Mouse (Mus musculus) embryonic fibroblast, embryonic 13.5 days (primary cell): ENCODE data around the gene Zfp518b. TPM values are rescaled to one million over a fixed set of nuclear protein-coding genes. Genes with fewer than 3 reads are reported as not detected.

Experiments
- H3K27ac ChIP-seq: 2 replicates; pipeline ENCODE4 v1.5.1; 2012; ENCODE audit warnings: low read length, control low read depth, inconsistent platforms; ENCODE audit not compliant: insufficient read depth
- H3K4me1 ChIP-seq: 2 replicates; pipeline ENCODE4 v1.6.1; 2011; ENCODE audit warnings: low read length; ENCODE audit not compliant: control insufficient read depth, insufficient read depth
- H3K4me3 ChIP-seq: 2 replicates; pipeline ENCODE4 v1.5.1; 2011; ENCODE audit warnings: mild to moderate bottlenecking, control low read depth, low read length; ENCODE audit not compliant: insufficient read depth
- CTCF ChIP-seq: IDR thresholded peaks from 2 replicates; pipeline ENCODE4 v1.5.1; 2011; ENCODE audit warnings: mild to moderate bottlenecking, control low read depth, low read length, moderate library complexity, borderline replicate concordance; ENCODE audit not compliant: insufficient read depth
- POLR2A ChIP-seq: IDR thresholded peaks from 2 replicates; pipeline ENCODE4 v1.6.1; 2011; ENCODE audit warnings: low read depth, mild to moderate bottlenecking, control low read depth, low read length, moderate library complexity
- polyA plus RNA-seq: library from polyadenylated mRNA; stranded (reverse); fragments of >200 nt; gene quantifications from 2 replicates; pipeline ENCODE4 v1.2.4, GENCODE M21; 2011; ENCODE audit warnings: low read depth; ENCODE audit not compliant: missing spikeins, insufficient read length

Zfp518b gene
- polyA plus RNA-seq, 1 experiment = 22.4 TPM

GRCm38 (mm10) chr5:38635696-38636095, 48.9 kb downstream of the Zfp518b start:
- Histone ChIP-seq H3K4me3 (no peak overlapping the region), H3K27ac (no peak overlapping the region), H3K4me1 (peaks cover 9% of the 10 kb centered on the region; the same call in 1 of the 2 replicates)
- TF ChIP-seq CTCF = no peak
- TF ChIP-seq POLR2A = no peak

GRCm38 (mm10) chr5:38634321-38635164, 50.1 kb downstream of the Zfp518b start:
- TF ChIP-seq POLR2A = no peak
- Histone ChIP-seq H3K27ac (peak overlapping the region; percentile 72), H3K4me3 (no peak overlapping the region), H3K4me1 (peaks cover 9% of the 10 kb centered on the region; the same call in 1 of the 2 replicates)

- H3K27ac ChIP-seq = no peak overlapping the region
- H3K4me3 ChIP-seq = no peak overlapping the region
- no peak for TF ChIP-seq POLR2A
- peak; percentile 21; the same call in 1 of the 2 replicates for TF ChIP-seq CTCF
- peaks cover 9% of the 10 kb centered on the region; the same call in 1 of the 2 replicates for H3K4me1 ChIP-seq
These were observed 51.9 kb downstream of the Zfp518b start for GRCm38 (mm10) chr5:38632463-38633449.

GRCm38 (mm10) chr5:38628023-38628422, 56.6 kb downstream of the Zfp518b start:
- no peak overlapping the region for H3K27ac ChIP-seq
- TF ChIP-seq POLR2A = no peak
- no peak for TF ChIP-seq CTCF

GRCm38 (mm10) chr5:38626883-38627282, 57.7 kb downstream of the Zfp518b start:
- H3K4me3 ChIP-seq = no peak overlapping the region
- no peak for TF ChIP-seq POLR2A
- no peak for TF ChIP-seq CTCF
- H3K27ac ChIP-seq = no peak overlapping the region
- H3K4me1 ChIP-seq = no peaks in the 10 kb centered on the region

More at GRCm38 (mm10) chr5:38628023-38628422, 56.6 kb downstream of the Zfp518b start:
- no peak overlapping the region for H3K4me3 ChIP-seq
- H3K4me1 ChIP-seq = no peaks in the 10 kb centered on the region

GRCm38 (mm10) chr5:38620783-38621182, 63.8 kb downstream of the Zfp518b start:
- Histone ChIP-seq H3K4me3 (no peak overlapping the region), H3K27ac (no peak overlapping the region), H3K4me1 (no peaks in the 10 kb centered on the region)
- no peak for TF ChIP-seq POLR2A
- no peak for TF ChIP-seq CTCF

- H3K4me1 ChIP-seq = no peaks in the 10 kb centered on the region
- TF ChIP-seq CTCF (no peak), POLR2A (no peak)
- no peak overlapping the region for H3K4me3 ChIP-seq
- no peak overlapping the region for H3K27ac ChIP-seq
These were observed 65.7 kb downstream of the Zfp518b start for GRCm38 (mm10) chr5:38618908-38619307.

Other genes starting within 250 kb of the Zfp518b start
- 1.8 and 3.1 TPM in 2 replicates for gene Slc2a9, start 181.7 kb downstream of the Zfp518b start, polyA plus RNA-seq
- gene Wdr1, start 121.6 kb downstream of the Zfp518b start, polyA plus RNA-seq = 280 and 348 TPM in 2 replicates
- not detected in 2 replicates for gene Clnk, start 192.0 kb upstream of the Zfp518b start, polyA plus RNA-seq